Mouse (Mus musculus): ENCODE results near the gene Shank3. TPM values are rescaled to one million over a fixed set of nuclear protein-coding genes. Genes with fewer than 3 reads are reported as not detected.

Shank3 gene
- polyA plus RNA-seq, 1 experiment from 2014 or later: 9.9 TPM

DNA sequence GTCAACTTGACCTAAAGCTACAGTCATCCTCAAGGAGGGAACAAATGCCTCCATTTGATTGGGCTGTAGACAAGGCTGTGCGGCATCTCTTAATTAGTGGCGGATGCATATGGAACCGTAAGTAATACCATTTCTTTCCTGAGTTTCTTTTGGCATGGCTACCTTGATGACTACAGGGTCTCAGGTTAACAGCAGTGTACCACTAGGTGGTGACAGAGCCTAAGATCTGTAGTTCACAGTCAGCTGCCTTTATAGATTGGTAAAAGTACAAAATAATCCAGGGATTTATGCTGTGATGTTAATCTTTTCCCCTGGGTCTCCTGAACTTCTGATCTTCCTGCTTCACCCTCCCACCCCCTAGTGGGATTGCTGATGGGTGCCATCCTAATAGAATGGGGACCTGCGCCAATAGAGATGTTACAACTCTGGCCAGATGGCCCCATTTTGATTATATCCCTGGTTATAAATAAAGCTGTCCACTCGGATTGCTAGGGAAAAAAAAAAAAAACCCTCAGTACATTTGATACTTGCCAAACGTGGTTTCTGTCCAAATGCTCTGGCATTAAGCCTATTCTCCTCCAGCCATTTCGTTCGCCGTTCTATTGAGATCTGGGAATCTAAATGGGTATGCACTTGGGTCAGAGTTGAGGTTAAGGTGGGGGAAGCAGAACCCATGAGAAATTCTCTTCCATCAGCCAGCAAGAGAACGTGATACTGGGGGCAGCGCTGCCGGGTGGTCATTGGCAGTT is 106.6 kb downstream of the Shank3 start:
- no peaks in the 10 kb centered on the region for H3K27me3 ChIP-seq (ENCODE audit: control insufficient read depth, insufficient read depth, low read length)
- no peaks in the 10 kb centered on the region for H3K4me1 ChIP-seq (ENCODE audit: control insufficient read depth, insufficient read depth, low read length)
- no peak overlapping the region for H3K4me3 ChIP-seq (replicated peaks; ENCODE audit: low read depth, low read length)
- no peak overlapping the region for H3K4me2 ChIP-seq (ENCODE audit: low read length)
- H3K9me3 ChIP-seq (ENCODE audit: control insufficient read depth, low read length): no peaks in the 10 kb centered on the region
- H3K27ac ChIP-seq (replicated peaks; ENCODE audit: low read depth, low read length): no peak overlapping the region
- DNase-seq (peak; percentile 21), ATAC-seq (ENCODE audit: low FRiP score, low TSS enrichment) (no peak)
- WGBS: 83% methylated on average over 12 of the region's 12 CpGs
- H3K9ac ChIP-seq (replicated peaks; ENCODE audit: low read length): no peak overlapping the region
- H3K36me3 ChIP-seq (ENCODE audit: control insufficient read depth, insufficient read depth, low read length): no peaks in the 10 kb centered on the region

DNA sequence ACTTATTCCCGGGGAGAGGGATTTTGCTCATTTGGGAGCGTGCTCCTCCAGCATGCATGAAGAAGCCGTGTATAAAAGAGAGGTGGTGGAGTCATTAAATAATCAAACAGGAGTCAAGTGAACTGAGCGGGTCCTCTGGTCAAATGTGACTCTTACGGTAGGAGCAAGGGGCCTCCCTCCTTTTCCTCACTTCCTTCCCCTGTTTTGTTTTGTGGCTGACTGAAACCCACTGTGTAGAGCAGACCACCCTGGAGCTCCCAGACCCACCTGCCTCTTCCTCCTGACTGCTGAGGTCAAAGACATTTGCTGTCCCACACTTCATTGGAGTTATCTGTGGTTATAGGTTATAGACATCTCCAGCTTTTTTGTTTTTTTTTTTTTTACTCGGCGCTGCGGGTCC is 108.1 kb downstream of the Shank3 start:
- H3K4me2 ChIP-seq (ENCODE audit: low read length): no peak overlapping the region
- H3K36me3 ChIP-seq (ENCODE audit: control insufficient read depth, insufficient read depth, low read length): no peaks in the 10 kb centered on the region
- no peak overlapping the region for H3K27ac ChIP-seq (replicated peaks; ENCODE audit: low read depth, low read length)
- no peaks in the 10 kb centered on the region for H3K27me3 ChIP-seq (ENCODE audit: control insufficient read depth, insufficient read depth, low read length)
- H3K9ac ChIP-seq (replicated peaks; ENCODE audit: low read length): no peak overlapping the region
- H3K4me3 ChIP-seq (replicated peaks; ENCODE audit: low read depth, low read length): no peak overlapping the region
- H3K4me1 ChIP-seq (ENCODE audit: control insufficient read depth, insufficient read depth, low read length): no peaks in the 10 kb centered on the region
- no peak for DNase-seq
- H3K9me3 ChIP-seq (ENCODE audit: control insufficient read depth, low read length): no peaks in the 10 kb centered on the region
- ATAC-seq (ENCODE audit: low FRiP score, low TSS enrichment): no peak
- 87% methylated on average over 8 of the region's 8 CpGs for WGBS

GRCm38 (mm10) chr15:89607888-89608287 is 108.5 kb downstream of the Shank3 start:
- Histone ChIP-seq H3K4me2 (ENCODE audit: low read length) (no peak overlapping the region), H3K27ac (replicated peaks; ENCODE audit: low read depth, low read length) (no peak overlapping the region), H3K27me3 (ENCODE audit: control insufficient read depth, insufficient read depth, low read length) (no peaks in the 10 kb centered on the region), H3K36me3 (ENCODE audit: control insufficient read depth, insufficient read depth, low read length) (no peaks in the 10 kb centered on the region), H3K4me1 (ENCODE audit: control insufficient read depth, insufficient read depth, low read length) (no peaks in the 10 kb centered on the region), H3K4me3 (replicated peaks; ENCODE audit: low read depth, low read length) (no peak overlapping the region), H3K9ac (replicated peaks; ENCODE audit: low read length) (no peak overlapping the region), H3K9me3 (ENCODE audit: control insufficient read depth, low read length) (no peaks in the 10 kb centered on the region)
- ATAC-seq (ENCODE audit: low FRiP score, low TSS enrichment) (no peak), DNase-seq (no peak)
- 88% methylated on average over 9 of the region's 9 CpGs for WGBS

Other genes starting within 250 kb of the Shank3 start
- gene Sbf1, start 184.3 kb upstream of the Shank3 start, polyA plus RNA-seq (2014; fragmentation: Nextera tagmentation; extraction: Ambion mirVana): 103 and 109 TPM in 2 replicates
- not detected in 2 replicates for gene Adm2, start 176.9 kb upstream of the Shank3 start, polyA plus RNA-seq (2014; fragmentation: Nextera tagmentation; extraction: Ambion mirVana)
- not detected in 2 replicates for gene Miox, start 165.2 kb upstream of the Shank3 start, polyA plus RNA-seq (2014; fragmentation: Nextera tagmentation; extraction: Ambion mirVana)
- gene Lmf2, start 144.0 kb upstream of the Shank3 start, polyA plus RNA-seq (2014; fragmentation: Nextera tagmentation; extraction: Ambion mirVana): 18.3 and 23.9 TPM in 2 replicates
- gene Ncaph2, start 143.9 kb upstream of the Shank3 start, polyA plus RNA-seq (2014; fragmentation: Nextera tagmentation; extraction: Ambion mirVana): 106 and 111 TPM in 2 replicates
- 12.2 and 20.7 TPM in 2 replicates for gene Sco2, start 125.8 kb upstream of the Shank3 start, polyA plus RNA-seq (2014; fragmentation: Nextera tagmentation; extraction: Ambion mirVana)
- gene Tymp, start 122.6 kb upstream of the Shank3 start, polyA plus RNA-seq (2014; fragmentation: Nextera tagmentation; extraction: Ambion mirVana): 2.7 and 3.0 TPM in 2 replicates
- 0.74 and 0.82 TPM in 2 replicates for gene Odf3b, start 120.3 kb upstream of the Shank3 start, polyA plus RNA-seq (2014; fragmentation: Nextera tagmentation; extraction: Ambion mirVana)
- gene Klhdc7b, start 114.7 kb upstream of the Shank3 start, polyA plus RNA-seq (2014; fragmentation: Nextera tagmentation; extraction: Ambion mirVana): 0.08 TPM in 1 of 2 replicates, not detected in the other
- not detected in 2 replicates for gene Syce3, start 89.1 kb upstream of the Shank3 start, polyA plus RNA-seq (2014; fragmentation: Nextera tagmentation; extraction: Ambion mirVana)
- gene Cpt1b, start 73.8 kb upstream of the Shank3 start, polyA plus RNA-seq (2014; fragmentation: Nextera tagmentation; extraction: Ambion mirVana): 0.97 and 1.5 TPM in 2 replicates
- 3.5 and 4.6 TPM in 2 replicates for gene C730034F03Rik, start 70.0 kb upstream of the Shank3 start, polyA plus RNA-seq (2014; fragmentation: Nextera tagmentation; extraction: Ambion mirVana)
- not detected in 2 replicates for gene Gm44502, start 69.9 kb upstream of the Shank3 start, polyA plus RNA-seq (2014; fragmentation: Nextera tagmentation; extraction: Ambion mirVana)
- gene Chkb, start 69.7 kb upstream of the Shank3 start, polyA plus RNA-seq (2014; fragmentation: Nextera tagmentation; extraction: Ambion mirVana): 76.3 and 84.0 TPM in 2 replicates
- gene Mapk8ip2, start 45.7 kb upstream of the Shank3 start, polyA plus RNA-seq (2014; fragmentation: Nextera tagmentation; extraction: Ambion mirVana): 57.6 and 61.6 TPM in 2 replicates
- 16.0 and 21.7 TPM in 2 replicates for gene Arsa, start 22.2 kb upstream of the Shank3 start, polyA plus RNA-seq (2014; fragmentation: Nextera tagmentation; extraction: Ambion mirVana)
- 2.1 and 2.3 TPM in 2 replicates for gene Acr, start 68.7 kb downstream of the Shank3 start, polyA plus RNA-seq (2014; fragmentation: Nextera tagmentation; extraction: Ambion mirVana)
- gene Rabl2, start 92.3 kb downstream of the Shank3 start, polyA plus RNA-seq (2014; fragmentation: Nextera tagmentation; extraction: Ambion mirVana): 82.6 and 88.4 TPM in 2 replicates

Data from midbrain, embryonic 14.5 days (tissue).